28 mouse cellular contexts compared by ENCODE assay signal in genomic region chr3:81305412-81306165, GRCm38 (mm10).
"Had no signal": no experiment of that assay in that cellular context is flagged by ENCODE, and none has a peak within 500 bp of the region (broad histone marks: within the 10 kb centered on the region; RNA-seq: fewer than 3 reads in every experiment).

No protein-coding gene starts in this region.

- H3K36me3 ChIP-seq: heart, embryonic 13.5 days; heart, embryonic 15.5 days; hindbrain, embryonic 10.5 days; hindbrain, embryonic 12.5 days; intestine, embryonic 15.5 days; limb, embryonic 13.5 days; limb, embryonic 15.5 days; liver, embryonic 12.5 days had no signal

- H3K4me3 ChIP-seq: heart, adult 2 months; heart, embryonic 13.5 days; heart, embryonic 15.5 days; hindbrain, embryonic 10.5 days; hindbrain, embryonic 12.5 days; intestine, embryonic 15.5 days; layer of hippocampus, adult 2 months; left cerebral cortex, adult 2 months; limb, embryonic 13.5 days; limb, embryonic 15.5 days; liver, embryonic 12.5 days had no signal

- H3K27me3 ChIP-seq: heart, embryonic 13.5 days; heart, embryonic 15.5 days; hindbrain, embryonic 12.5 days; intestine, embryonic 15.5 days; limb, embryonic 13.5 days; limb, embryonic 15.5 days; liver, embryonic 12.5 days had no signal

- ATAC-seq: hindbrain, embryonic 16.5 days; inflammation-experienced regulatory T-cells, adult 6 months; intestine, embryonic 15.5 days; intestine, postnatal 0 days; liver, embryonic 12.5 days had no signal

- H3K4me2 ChIP-seq: heart, embryonic 11.5 days; heart, embryonic 13.5 days; heart, embryonic 15.5 days; hindbrain, embryonic 12.5 days; hindbrain, embryonic 14.5 days; intestine, embryonic 15.5 days; limb, embryonic 13.5 days; limb, embryonic 15.5 days; liver, embryonic 12.5 days had no signal

- H3K27ac ChIP-seq: heart, adult 2 months; heart, embryonic 13.5 days; heart, embryonic 15.5 days; hindbrain, embryonic 10.5 days; hindbrain, embryonic 12.5 days; hindbrain, embryonic 14.5 days; intestine, embryonic 15.5 days; layer of hippocampus, adult 2 months; left cerebral cortex, adult 2 months; limb, embryonic 13.5 days; limb, embryonic 15.5 days; liver, embryonic 12.5 days; liver, embryonic 14.5 days had no signal

- H3K9ac ChIP-seq: heart, embryonic 13.5 days; heart, embryonic 15.5 days; hindbrain, embryonic 12.5 days; hindbrain, embryonic 14.5 days; intestine, embryonic 15.5 days; limb, embryonic 13.5 days; limb, embryonic 15.5 days; liver, embryonic 12.5 days; liver, embryonic 14.5 days had no signal

- H3K4me1 ChIP-seq: heart, embryonic 13.5 days; heart, embryonic 15.5 days; hindbrain, embryonic 10.5 days; hindbrain, embryonic 12.5 days; intestine, embryonic 15.5 days; limb, embryonic 13.5 days; limb, embryonic 15.5 days; liver, embryonic 12.5 days had no signal

- H3K9me3 ChIP-seq: heart, embryonic 13.5 days; heart, embryonic 15.5 days; hindbrain, embryonic 10.5 days; hindbrain, embryonic 12.5 days; intestine, embryonic 15.5 days; limb, embryonic 13.5 days; limb, embryonic 15.5 days; liver, embryonic 12.5 days had no signal

- DNase-seq: gastrocnemius, postnatal 14 days; gastrocnemius, postnatal 36 days; heart, adult 11 months; heart, adult 2 months; heart, postnatal 14 days; heart, postnatal 4 days; kidney, adult 18-20 months; kidney, adult 8-10 months; kidney, postnatal 10 days; kidney, postnatal 25 days; kidney, postnatal 4 days; left cerebral cortex, postnatal 4 days had no signal
